Mouse (Mus musculus): ENCODE measurements around the gene Lefty2. TPM values are rescaled to one million over a fixed set of nuclear protein-coding genes. Genes with fewer than 3 reads are reported as not detected.
A peak's percentile ranks its signal among the peaks of the same experiment; 100 is the strongest.

Lefty2 gene
- polyA plus RNA-seq, 1 experiment from 2014 or later = not detected

- H3K36me3 ChIP-seq (ENCODE audit: control insufficient read depth, insufficient read depth, low read length) = peaks cover 7% of the 10 kb centered on the region; the same call in 1 of the 2 replicates
- H3K9me3 ChIP-seq (ENCODE audit: control insufficient read depth, low read depth, low read length) = no peaks in the 10 kb centered on the region
- no peak for ATAC-seq (ENCODE audit: insufficient number of reproducible peaks, insufficient read depth, low FRiP score, low read depth)
- H3K27ac ChIP-seq (ENCODE audit: low read length) = peak overlapping the region; percentile 86
- peaks cover 27% of the 10 kb centered on the region for H3K4me1 ChIP-seq (ENCODE audit: control insufficient read depth, insufficient read depth, low read length)
- H3K27me3 ChIP-seq (ENCODE audit: control insufficient read depth, insufficient read depth, low read length) = no peaks in the 10 kb centered on the region; the same call in 1 of the 2 replicates
- H3K9ac ChIP-seq (replicated peaks; ENCODE audit: low read depth, low read length) = peak overlapping the region; percentile 69; the same call in 1 of the 2 replicates
- 52% methylated on average over 11 of the region's 11 CpGs for WGBS
- H3K4me3 ChIP-seq (ENCODE audit: low read depth, low read length) = peak overlapping the region; percentile 87
- peak overlapping the region; percentile 93 for H3K4me2 ChIP-seq (replicated peaks; ENCODE audit: low read depth, low read length)
Observed at GRCm38 (mm10) chr1:180943032-180943644, 50.2 kb downstream of the Lefty2 start.

- Histone ChIP-seq H3K9me3 (ENCODE audit: control insufficient read depth, low read depth, low read length) (no peaks in the 10 kb centered on the region), H3K27ac (ENCODE audit: low read length) (no peak overlapping the region), H3K4me1 (ENCODE audit: control insufficient read depth, insufficient read depth, low read length) (peaks cover 27% of the 10 kb centered on the region), H3K27me3 (ENCODE audit: control insufficient read depth, insufficient read depth, low read length) (no peaks in the 10 kb centered on the region), H3K36me3 (ENCODE audit: control insufficient read depth, insufficient read depth, low read length) (peaks cover 7% of the 10 kb centered on the region; the same call in 1 of the 2 replicates), H3K4me3 (ENCODE audit: low read depth, low read length) (no peak overlapping the region), H3K4me2 (replicated peaks; ENCODE audit: low read depth, low read length) (no peak overlapping the region), H3K9ac (replicated peaks; ENCODE audit: low read depth, low read length) (no peak overlapping the region)
- ATAC-seq (ENCODE audit: insufficient number of reproducible peaks, insufficient read depth, low FRiP score, low read depth) = no peak
- 50% methylated on average over 1 of the region's 1 CpGs for WGBS
Observed at GRCm38 (mm10) chr1:180943896-180944295, 51.0 kb downstream of the Lefty2 start.

DNA sequence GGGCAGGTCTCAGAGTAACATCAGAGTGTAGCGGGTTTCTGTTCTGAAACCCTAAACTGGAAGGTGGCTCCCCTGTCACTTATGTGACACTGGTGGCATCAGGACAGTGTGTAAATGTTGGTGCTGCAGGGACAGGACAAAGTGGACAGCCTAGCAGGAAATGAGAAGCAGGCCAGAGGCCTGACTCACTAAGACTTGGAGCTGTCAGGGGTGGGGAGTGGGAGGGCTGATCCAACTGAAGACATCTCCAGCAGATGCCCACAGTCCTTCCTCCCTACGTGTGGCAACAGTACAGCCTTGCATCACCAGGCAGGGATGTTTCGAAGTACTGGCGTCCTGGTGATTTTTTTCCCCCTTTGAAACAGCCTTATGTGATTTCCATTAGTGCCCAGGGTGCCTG is 51.6 kb downstream of the Lefty2 start:
- no peak overlapping the region for H3K9ac ChIP-seq (replicated peaks; ENCODE audit: low read depth, low read length)
- ATAC-seq (ENCODE audit: insufficient number of reproducible peaks, insufficient read depth, low FRiP score, low read depth) = no peak
- peak overlapping the region; percentile 34; the same call in 1 of the 2 replicates for H3K4me2 ChIP-seq (replicated peaks; ENCODE audit: low read depth, low read length)
- WGBS = 80% methylated on average over 4 of the region's 4 CpGs
- H3K4me1 ChIP-seq (ENCODE audit: control insufficient read depth, insufficient read depth, low read length) = peaks cover 27% of the 10 kb centered on the region
- H3K27ac ChIP-seq (ENCODE audit: low read length) = peak overlapping the region; percentile 70; the same call in 1 of the 2 replicates
- H3K27me3 ChIP-seq (ENCODE audit: control insufficient read depth, insufficient read depth, low read length) = no peaks in the 10 kb centered on the region
- H3K4me3 ChIP-seq (ENCODE audit: low read depth, low read length) = no peak overlapping the region
- H3K36me3 ChIP-seq (ENCODE audit: control insufficient read depth, insufficient read depth, low read length) = peaks cover 7% of the 10 kb centered on the region; the same call in 1 of the 2 replicates
- no peaks in the 10 kb centered on the region for H3K9me3 ChIP-seq (ENCODE audit: control insufficient read depth, low read depth, low read length)

DNA sequence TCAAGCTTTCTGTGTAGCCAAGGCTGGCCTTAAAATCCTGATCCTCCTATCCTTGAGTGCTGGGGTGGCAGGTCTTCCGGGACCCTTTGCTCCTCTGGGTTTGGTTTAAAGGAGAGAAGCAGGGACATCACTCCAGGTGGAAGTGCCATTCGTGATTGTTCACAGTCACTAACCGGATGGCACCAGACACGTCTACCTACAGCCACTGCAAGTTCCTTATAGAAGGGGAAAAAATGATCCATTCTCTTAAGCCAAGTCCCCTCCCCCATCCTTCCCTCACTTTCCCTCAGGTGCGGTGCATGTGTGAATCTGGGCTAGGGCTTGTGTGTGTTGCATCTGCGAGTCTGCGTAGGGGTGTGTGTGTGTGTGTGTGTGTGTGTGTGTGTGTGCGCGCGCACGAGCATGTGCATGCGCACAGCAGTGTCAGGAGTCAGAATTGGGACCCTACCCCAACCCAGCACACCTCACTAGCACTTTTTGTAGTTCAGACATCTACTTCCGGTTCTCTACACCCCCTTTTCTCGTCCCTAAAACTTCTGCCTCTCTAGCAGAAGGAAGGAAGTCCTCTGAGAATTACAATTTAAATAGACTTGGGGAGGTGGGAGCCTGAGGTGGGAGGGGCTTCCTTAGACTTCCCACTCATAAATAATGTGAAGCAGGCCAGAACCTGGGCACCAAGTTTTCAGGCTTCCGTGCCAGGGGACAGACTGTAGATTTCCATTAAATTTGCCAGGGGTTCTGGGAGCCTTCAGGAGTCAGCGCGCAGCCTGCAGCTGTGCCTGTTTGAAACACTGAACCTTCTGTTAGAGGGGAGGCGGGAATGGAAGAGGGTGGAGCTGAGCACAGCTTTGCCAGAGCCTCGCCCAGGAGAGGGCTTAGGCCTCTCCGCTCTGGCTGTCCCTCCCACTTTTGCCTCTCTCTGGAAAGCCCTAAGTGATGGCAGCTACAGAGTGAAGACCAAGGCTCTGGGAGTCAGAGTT is 52.4 kb downstream of the Lefty2 start:
- H3K4me3 ChIP-seq (ENCODE audit: low read depth, low read length) = peak overlapping the region; percentile 3; the same call in 1 of the 2 replicates
- peak overlapping the region; percentile 34 for H3K4me2 ChIP-seq (replicated peaks; ENCODE audit: low read depth, low read length)
- ATAC-seq (ENCODE audit: insufficient number of reproducible peaks, insufficient read depth, low FRiP score, low read depth) = peak; percentile 84
- 22% methylated on average over 20 of the region's 20 CpGs for WGBS
- H3K36me3 ChIP-seq (ENCODE audit: control insufficient read depth, insufficient read depth, low read length) = peaks cover 11% of the 10 kb centered on the region; the same call in 1 of the 2 replicates
- H3K4me1 ChIP-seq (ENCODE audit: control insufficient read depth, insufficient read depth, low read length) = peaks cover 27% of the 10 kb centered on the region
- H3K27me3 ChIP-seq (ENCODE audit: control insufficient read depth, insufficient read depth, low read length) = no peaks in the 10 kb centered on the region
- H3K27ac ChIP-seq (ENCODE audit: low read length) = peak overlapping the region; percentile 70
- no peaks in the 10 kb centered on the region for H3K9me3 ChIP-seq (ENCODE audit: control insufficient read depth, low read depth, low read length)
- H3K9ac ChIP-seq (replicated peaks; ENCODE audit: low read depth, low read length) = no peak overlapping the region

GRCm38 (mm10) chr1:180946448-180946847 is 53.5 kb downstream of the Lefty2 start:
- no peak for ATAC-seq (ENCODE audit: insufficient number of reproducible peaks, insufficient read depth, low FRiP score, low read depth)
- Histone ChIP-seq H3K9me3 (ENCODE audit: control insufficient read depth, low read depth, low read length) (no peaks in the 10 kb centered on the region), H3K4me1 (ENCODE audit: control insufficient read depth, insufficient read depth, low read length) (peaks cover 20% of the 10 kb centered on the region), H3K9ac (replicated peaks; ENCODE audit: low read depth, low read length) (no peak overlapping the region), H3K27ac (ENCODE audit: low read length) (no peak overlapping the region), H3K27me3 (ENCODE audit: control insufficient read depth, insufficient read depth, low read length) (no peaks in the 10 kb centered on the region), H3K4me3 (ENCODE audit: low read depth, low read length) (no peak overlapping the region), H3K4me2 (replicated peaks; ENCODE audit: low read depth, low read length) (no peak overlapping the region), H3K36me3 (ENCODE audit: control insufficient read depth, insufficient read depth, low read length) (peaks cover 11% of the 10 kb centered on the region; the same call in 1 of the 2 replicates)
- 88% methylated on average over 6 of the region's 6 CpGs for WGBS

Other genes starting within 250 kb of the Lefty2 start
- gene Mixl1, start 196.1 kb upstream of the Lefty2 start, polyA plus RNA-seq (2014; fragmentation: Nextera tagmentation; extraction: Ambion mirVana) = 0.27 TPM in 1 of 2 replicates, not detected in the other
- 29.4 and 29.6 TPM in 2 replicates for gene Acbd3, start 167.1 kb upstream of the Lefty2 start, polyA plus RNA-seq (2014; fragmentation: Nextera tagmentation; extraction: Ambion mirVana)
- 2,483 and 2,506 TPM in 2 replicates for gene H3f3a, start 79.2 kb upstream of the Lefty2 start, polyA plus RNA-seq (2014; fragmentation: Nextera tagmentation; extraction: Ambion mirVana)
- gene Sde2, start 42.0 kb upstream of the Lefty2 start, polyA plus RNA-seq (2014; fragmentation: Nextera tagmentation; extraction: Ambion mirVana) = 34.7 and 35.2 TPM in 2 replicates
- gene Pycr2, start 11.2 kb downstream of the Lefty2 start, polyA plus RNA-seq (2014; fragmentation: Nextera tagmentation; extraction: Ambion mirVana) = 86.0 and 92.3 TPM in 2 replicates
- 1.8 and 3.6 TPM in 2 replicates for gene Lefty1, start 41.9 kb downstream of the Lefty2 start, polyA plus RNA-seq (2014; fragmentation: Nextera tagmentation; extraction: Ambion mirVana)
- 14.8 and 17.9 TPM in 2 replicates for gene Tmem63a, start 49.2 kb downstream of the Lefty2 start, polyA plus RNA-seq (2014; fragmentation: Nextera tagmentation; extraction: Ambion mirVana)
- 6.4 and 8.4 TPM in 2 replicates for gene Ephx1, start 127.8 kb downstream of the Lefty2 start, polyA plus RNA-seq (2014; fragmentation: Nextera tagmentation; extraction: Ambion mirVana)
- gene 9130409I23Rik, start 158.1 kb downstream of the Lefty2 start, polyA plus RNA-seq (2014; fragmentation: Nextera tagmentation; extraction: Ambion mirVana) = not detected in 2 replicates